Mouse (Mus musculus) forelimb bud, embryonic 11.5 days (tissue): ENCODE measurements at regions not wholly inside any gene's neighbourhood (a gene's known extent, or its start where the extent isn't known, plus 50 kb on each side); places are given as distances from the start of the nearest gene placed in this dataset.

Experiments
- DNase-seq: peaks from one replicate; pipeline ENCODE4 v3.0.0-alpha.2; 2012; ENCODE audit warnings: low read depth, low spot score

- no peak for DNase-seq
These were observed 124.1 kb upstream of the Maf start for GRCm38 (mm10) chr8:115831675-115832074.

- DNase-seq = no peak
These were observed 122.5 kb upstream of the Maf start for GRCm38 (mm10) chr8:115830012-115830662.

- DNase-seq = no peak
These were observed 118.9 kb upstream of the Maf start for GRCm38 (mm10) chr8:115826516-115826915.

GRCm38 (mm10) chr8:115825899-115826502, 118.4 kb upstream of the Maf start:
- DNase-seq = no peak

GRCm38 (mm10) chr8:115824478-115824785, 116.8 kb upstream of the Maf start:
- no peak for DNase-seq

- DNase-seq = no peak
These were observed 116.3 kb upstream of the Maf start for GRCm38 (mm10) chr8:115823673-115824477.

GRCm38 (mm10) chr8:115813426-115813825, 105.8 kb upstream of the Maf start:
- no peak for DNase-seq

- DNase-seq = peak; percentile 34
These were observed 99.0 kb upstream of the Maf start for GRCm38 (mm10) chr8:115806579-115806978.

- no peak for DNase-seq
These were observed 98.5 kb upstream of the Maf start for GRCm38 (mm10) chr8:115806139-115806538.

- DNase-seq = no peak
These were observed 86.0 kb upstream of the Maf start for GRCm38 (mm10) chr8:115793587-115793986.

GRCm38 (mm10) chr8:115788421-115788820, 80.8 kb upstream of the Maf start:
- DNase-seq = no peak

- no peak for DNase-seq
These were observed 78.6 kb upstream of the Maf start for GRCm38 (mm10) chr8:115786185-115786584.

GRCm38 (mm10) chr8:115785769-115786168, 78.2 kb upstream of the Maf start:
- DNase-seq = no peak

GRCm38 (mm10) chr8:115783364-115783763, 75.8 kb upstream of the Maf start:
- DNase-seq = no peak

GRCm38 (mm10) chr8:115778433-115778832, 70.8 kb upstream of the Maf start:
- DNase-seq = no peak

- DNase-seq = no peak
These were observed 63.5 kb upstream of the Maf start for GRCm38 (mm10) chr8:115771060-115771459.

- DNase-seq = no peak
These were observed 61.0 kb upstream of the Maf start for GRCm38 (mm10) chr8:115768631-115769030.

GRCm38 (mm10) chr8:115766218-115766898, 58.8 kb upstream of the Maf start:
- peak; percentile 20 for DNase-seq

- no peak for DNase-seq
These were observed 57.0 kb upstream of the Maf start for GRCm38 (mm10) chr8:115764551-115764950.

GRCm38 (mm10) chr8:115758011-115758410, 50.4 kb upstream of the Maf start:
- DNase-seq = no peak
